15 mouse cellular contexts compared by ENCODE assay signal in the genomic region with DNA sequence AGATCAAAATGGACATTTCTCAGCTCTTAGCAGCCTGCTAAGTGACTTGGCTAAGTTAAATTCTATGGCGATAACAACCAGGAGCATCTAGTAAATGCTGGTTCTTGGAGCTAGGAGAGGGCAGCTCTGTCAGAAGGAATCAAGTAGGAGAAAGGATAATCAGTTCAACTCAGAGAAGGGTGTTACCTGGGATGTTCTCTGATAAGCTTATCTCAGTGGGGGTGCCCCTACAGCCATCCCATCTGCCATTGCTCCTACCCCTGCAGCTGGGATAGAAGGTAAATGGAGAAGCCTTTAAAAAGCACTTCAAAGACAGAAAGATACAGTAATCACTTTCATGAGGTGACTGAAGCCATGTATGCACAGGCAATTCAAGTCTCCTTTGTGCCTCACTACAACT.
"Had no signal": no experiment of that assay in that cellular context is flagged by ENCODE, and none has a peak within 500 bp of the region (broad histone marks: within the 10 kb centered on the region; RNA-seq: fewer than 3 reads in every experiment).

No protein-coding gene starts in this region.

- H3K4me3 ChIP-seq: midbrain, embryonic 10.5 days; midbrain, embryonic 12.5 days; neural tube, embryonic 12.5 days had no signal

- H3K27me3 ChIP-seq: midbrain, embryonic 12.5 days; neural tube, embryonic 12.5 days had no signal

- H3K27ac ChIP-seq: midbrain, embryonic 10.5 days; midbrain, embryonic 12.5 days; neural tube, embryonic 12.5 days had no signal

- H3K4me2 ChIP-seq: lung, embryonic 14.5 days; midbrain, embryonic 12.5 days; neural tube, embryonic 12.5 days had no signal

- H3K36me3 ChIP-seq: midbrain, embryonic 10.5 days; midbrain, embryonic 12.5 days; neural tube, embryonic 12.5 days had no signal

- DNase-seq: lung, adult 18-20 months; lung, embryonic 14.5 days; lung, postnatal 10 days; lung, postnatal 4 days; midbrain, embryonic 14.5 days; right cerebral cortex, postnatal 25 days; right cerebral cortex, postnatal 4 days; spleen, adult 18-20 months; thymus, adult 18-20 months; thymus, postnatal 14 days; thymus, postnatal 36 days had no signal

- H3K9ac ChIP-seq: lung, embryonic 14.5 days; midbrain, embryonic 12.5 days; neural tube, embryonic 12.5 days had no signal

- H3K4me1 ChIP-seq: midbrain, embryonic 12.5 days had no signal

- ATAC-seq: midbrain, embryonic 16.5 days had no signal

- H3K9me3 ChIP-seq: midbrain, embryonic 10.5 days; midbrain, embryonic 12.5 days; neural tube, embryonic 12.5 days had no signal
